Mouse (Mus musculus): ENCODE measurements around the gene Lancl3.

- TF ChIP-seq CTCF (conservative IDR thresholded peaks at IDR 0.05; ENCODE audit: low read length) (no peak), NANOG (IDR thresholded peaks at IDR 0.05; ENCODE audit: borderline replicate concordance, low read length) (no peak)
Observed at GRCm38 (mm10) chrX:9274321-9274720, 74.6 kb downstream of the Lancl3 start.
